Mouse (Mus musculus) frontal cortex, adult 2 months (tissue): ENCODE results near the gene Retreg3. TPM values are rescaled to one million over a fixed set of nuclear protein-coding genes. Genes with fewer than 3 reads are reported as not detected.
A peak's percentile ranks its signal among the peaks of the same experiment; 100 is the strongest.

ENCODE experiments used
- DNase-seq, 2 experiments: peaks; one replicate each; pipeline ENCODE4 v3.0.0; 2022; ENCODE audit warnings: low spot score in 1 of 2; ENCODE audit errors: extremely low spot score in 1 of 2
- polyA plus RNA-seq: library from polyadenylated mRNA; depleted of rRNA; stranded (reverse); fragments of >200 nt; gene quantifications from 2 replicates; pipeline ENCODE4 v1.2.3, GENCODE M21; 2012

Gene Retreg3
- polyA plus RNA-seq, 1 experiment, result 66.5 TPM

- peak; percentile 84 to 93 for DNase-seq
Observed at GRCm38 (mm10) chr11:101082208-101083082, 37.2 kb downstream of the Retreg3 start, which contains the start of gene Coasy. Gene Coasy, plus strand, starts transcription at chr11:101082565.

DNA sequence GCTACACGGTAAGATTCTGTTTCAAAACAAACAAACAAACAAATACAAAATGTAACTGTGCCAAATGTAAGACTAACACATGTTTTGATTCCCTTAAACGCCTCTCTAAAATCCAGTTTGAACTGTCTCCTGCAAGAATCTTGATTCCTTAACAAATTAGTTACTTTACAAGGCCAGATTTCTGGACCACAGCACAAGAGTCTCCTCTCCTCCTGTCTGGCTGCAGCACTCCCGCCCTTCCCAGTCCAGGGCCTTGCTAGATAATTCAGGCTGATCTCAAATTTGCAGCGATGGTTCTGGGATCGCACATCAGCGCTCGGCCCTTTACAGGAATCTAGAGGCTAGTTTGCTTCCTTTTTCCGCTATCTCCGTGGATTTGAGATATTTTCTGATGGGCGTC lies 38.0 kb downstream of the Retreg3 start:
- no peak for DNase-seq

GRCm38 (mm10) chr11:101080421-101080820 lies 39.3 kb downstream of the Retreg3 start:
- no peak for DNase-seq

- DNase-seq, result no peak
Observed at GRCm38 (mm10) chr11:101079746-101080145, 39.9 kb downstream of the Retreg3 start.

- no peak for DNase-seq
Observed at GRCm38 (mm10) chr11:101078121-101078520, 41.6 kb downstream of the Retreg3 start, which contains the start of gene Hsd17b1. Gene Hsd17b1, plus strand, starts transcription at chr11:101078411.

DNA sequence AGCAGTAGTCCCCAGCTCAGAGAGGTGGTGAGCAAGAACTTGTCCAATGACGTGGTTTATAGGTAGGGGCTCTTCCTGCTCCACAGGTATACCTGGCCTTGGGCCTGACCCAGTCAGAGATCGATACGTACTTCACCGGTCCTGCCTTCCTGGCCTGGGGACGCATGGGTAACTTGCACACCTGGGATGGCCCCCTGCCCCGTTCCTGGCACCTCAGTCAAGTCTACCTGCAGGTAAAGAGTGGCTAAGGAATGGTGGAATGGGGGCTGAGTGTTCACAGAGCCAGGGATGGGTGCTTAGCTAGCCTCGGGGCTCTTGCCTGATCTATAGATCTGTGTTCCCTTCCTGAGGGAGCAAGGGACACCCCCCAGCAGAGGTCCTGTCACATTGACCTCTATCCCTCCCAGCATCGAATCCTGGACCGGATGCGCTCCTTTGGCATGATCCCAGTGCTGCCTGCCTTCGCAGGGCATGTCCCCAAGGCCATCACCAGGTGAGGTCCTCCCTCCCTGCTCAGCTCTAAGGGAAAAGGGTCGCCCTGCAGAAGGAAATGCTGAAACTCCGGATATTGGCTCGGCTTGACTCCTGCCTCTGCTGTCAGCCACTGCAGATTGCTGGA lies 47.8 kb downstream of the Retreg3 start:
- no peak for DNase-seq

DNA sequence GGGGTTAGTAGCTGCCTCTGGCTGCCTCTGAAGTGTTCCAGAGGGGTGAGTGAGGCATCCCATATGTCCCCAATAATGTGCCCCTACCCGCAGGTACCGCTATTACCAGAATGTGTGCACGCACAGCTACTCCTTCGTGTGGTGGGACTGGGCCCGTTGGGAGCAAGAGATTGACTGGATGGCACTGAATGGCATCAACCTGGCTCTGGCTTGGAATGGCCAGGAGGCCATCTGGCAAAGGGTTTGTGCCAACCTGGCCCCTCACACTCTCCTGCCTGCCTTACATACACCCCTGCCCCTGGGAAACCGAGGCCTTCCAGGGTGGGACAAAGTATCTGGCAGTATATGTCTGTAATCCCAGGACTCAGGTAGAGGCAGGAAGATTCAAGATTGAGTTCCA lies 48.7 kb downstream of the Retreg3 start:
- DNase-seq, result no peak

- DNase-seq, result no peak
Observed at GRCm38 (mm10) chr11:101070189-101070527, 49.5 kb downstream of the Retreg3 start.

DNA sequence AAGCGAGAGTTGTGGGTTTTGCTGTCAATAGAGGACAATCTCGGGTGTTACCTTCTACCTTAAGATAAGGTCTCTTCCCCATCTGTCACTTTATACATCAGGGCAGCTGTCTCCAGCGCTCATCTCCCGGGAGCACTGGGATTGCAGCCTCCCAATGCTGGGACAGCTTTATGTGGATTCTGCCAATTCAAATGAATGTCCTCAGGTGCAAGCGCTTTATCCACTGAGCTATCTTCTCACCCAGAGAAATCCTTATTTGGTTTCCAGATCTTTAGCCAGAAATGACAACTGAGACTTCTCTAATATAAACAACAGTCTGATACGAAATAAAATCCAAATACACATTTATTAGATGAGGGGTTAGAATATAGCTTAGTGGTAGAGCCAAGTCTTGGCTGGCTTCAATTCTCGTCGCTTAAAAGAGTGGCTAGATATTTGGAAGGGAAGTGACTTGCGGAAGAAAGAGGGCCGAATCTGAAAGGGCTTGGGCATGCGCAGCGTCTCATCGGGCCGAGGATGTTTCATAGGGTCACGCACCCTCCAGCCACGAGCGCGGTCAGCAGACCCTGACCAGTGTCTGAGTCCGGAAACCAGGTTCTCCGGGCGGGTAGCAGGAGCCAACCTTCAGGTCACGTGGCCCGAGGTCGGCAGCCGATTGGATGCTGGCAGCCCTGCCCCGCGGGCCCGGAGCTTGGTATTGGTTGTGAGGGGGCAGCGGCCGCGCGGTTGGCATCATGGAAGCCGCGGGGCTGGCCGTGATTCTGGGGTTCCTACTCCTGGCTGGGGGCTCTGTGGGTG lies 50.1 kb downstream of the Retreg3 start, which contains the start of gene Naglu:
Naglu (plus strand) TSS at position 622 of the 798 bp plus-strand sequence.
- DNase-seq, result peak; percentile 89 to 96

DNA sequence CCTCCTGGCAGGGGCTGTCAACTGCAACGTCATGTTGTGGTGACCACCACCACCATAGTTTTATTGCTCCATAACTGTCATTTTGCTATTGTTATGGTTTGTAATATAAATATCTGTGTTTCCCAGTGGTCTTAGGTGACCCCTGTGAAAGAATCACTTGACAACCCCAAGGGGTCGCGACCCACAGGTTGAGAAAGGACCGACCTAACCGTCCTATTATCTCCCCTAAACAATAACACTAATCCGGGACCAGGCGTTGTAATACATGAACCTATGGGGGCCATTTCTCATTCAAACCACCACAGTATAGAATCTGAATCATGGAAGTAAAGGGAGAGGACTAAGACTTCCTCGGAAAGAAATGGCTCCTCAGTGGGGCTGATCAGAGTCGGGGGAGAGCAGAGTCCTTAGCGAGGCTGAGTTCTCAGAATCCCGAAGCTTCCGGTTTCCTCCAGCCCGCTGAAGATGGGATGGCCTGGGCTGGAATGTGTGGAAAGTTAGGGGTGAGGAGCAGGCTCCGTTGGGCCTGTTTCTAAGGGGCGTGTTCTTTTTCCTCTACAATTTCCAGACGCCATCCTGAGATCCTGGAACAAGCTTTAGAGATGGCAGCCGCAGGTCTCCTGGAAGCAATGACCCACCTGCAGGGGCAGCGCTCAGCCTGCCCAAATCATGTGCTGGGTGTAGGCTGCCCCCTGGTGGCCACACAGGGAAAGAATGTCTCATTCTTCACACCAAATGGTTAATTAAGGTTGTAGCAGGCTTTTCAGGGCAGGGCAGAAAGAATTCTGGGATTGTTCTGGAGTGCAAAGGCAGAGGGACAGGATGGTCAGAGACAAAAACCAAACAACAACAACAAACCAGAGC lies 52.9 kb downstream of the Retreg3 start:
- DNase-seq, result peak; percentile 69 to 88

- no peak for DNase-seq
Observed at GRCm38 (mm10) chr11:101065002-101065401, 54.7 kb downstream of the Retreg3 start.

GRCm38 (mm10) chr11:101064462-101064861 lies 55.2 kb downstream of the Retreg3 start:
- no peak for DNase-seq

DNA sequence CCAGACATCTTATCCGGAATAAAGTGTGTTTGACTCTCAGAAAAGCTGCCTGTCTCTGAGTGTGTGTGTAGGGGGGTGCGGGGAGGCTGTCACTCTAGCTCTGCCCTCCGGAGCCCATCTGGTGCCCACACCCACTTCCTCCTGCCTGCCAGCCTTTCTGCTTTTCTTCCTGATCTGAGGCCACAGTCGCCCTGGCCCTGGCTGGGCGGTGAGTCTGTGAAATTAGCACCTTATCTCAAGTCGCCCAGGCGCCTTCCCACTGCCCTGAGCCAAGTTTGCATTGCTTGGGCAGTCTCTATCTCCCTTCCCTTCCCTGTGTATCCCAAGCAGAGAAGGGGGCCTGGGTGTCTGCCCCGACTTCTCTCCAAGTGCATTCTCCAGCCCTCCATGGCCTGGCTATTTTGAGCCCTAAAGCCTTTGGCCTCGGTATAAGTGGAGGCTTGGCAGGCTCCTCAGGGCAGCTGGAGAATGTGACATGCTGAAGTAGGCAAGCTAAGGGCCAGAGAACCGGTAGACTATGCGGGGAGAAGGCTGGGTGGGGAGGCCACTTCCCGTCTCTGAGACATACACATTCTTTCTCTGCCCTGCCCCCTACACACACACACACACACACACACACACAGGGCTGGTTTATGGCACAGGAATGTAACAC lies 55.9 kb downstream of the Retreg3 start:
- DNase-seq, result peak in 1 of 2 experiments; percentile 55

DNA sequence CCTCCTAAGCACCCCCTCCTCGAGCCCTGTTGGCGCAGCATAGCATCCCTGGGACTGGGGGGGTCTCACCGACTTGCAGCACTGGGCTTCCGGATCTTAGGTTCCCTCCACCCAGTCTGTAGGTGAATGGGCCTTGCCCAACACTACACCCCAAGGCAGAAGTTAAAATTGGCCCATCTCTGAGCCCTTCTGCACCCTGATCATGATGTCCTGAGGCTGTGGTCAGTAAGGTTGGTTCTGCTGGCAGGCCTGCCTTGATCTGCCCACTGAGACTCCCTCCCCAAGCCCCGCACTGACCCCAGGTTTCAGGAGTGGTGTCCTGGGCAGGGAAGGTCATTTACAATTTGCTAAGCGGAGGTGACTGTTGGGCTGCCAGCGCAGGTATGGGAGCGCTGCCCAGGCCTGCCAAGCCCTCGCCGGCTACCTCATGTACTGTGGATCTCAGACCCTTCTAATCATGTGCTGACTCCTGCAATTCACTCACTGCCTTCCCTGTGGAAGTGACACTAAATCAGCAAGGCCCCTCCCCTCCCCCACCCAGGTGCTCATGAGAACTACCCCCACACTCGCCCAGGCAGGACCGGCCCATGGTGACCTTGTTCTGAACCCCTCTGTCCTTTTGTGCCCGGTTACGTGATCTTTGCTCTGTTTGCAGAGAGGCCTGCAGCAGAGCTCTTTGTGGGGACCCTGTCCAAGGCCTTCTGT lies 56.6 kb downstream of the Retreg3 start:
- DNase-seq, result no peak

DNA sequence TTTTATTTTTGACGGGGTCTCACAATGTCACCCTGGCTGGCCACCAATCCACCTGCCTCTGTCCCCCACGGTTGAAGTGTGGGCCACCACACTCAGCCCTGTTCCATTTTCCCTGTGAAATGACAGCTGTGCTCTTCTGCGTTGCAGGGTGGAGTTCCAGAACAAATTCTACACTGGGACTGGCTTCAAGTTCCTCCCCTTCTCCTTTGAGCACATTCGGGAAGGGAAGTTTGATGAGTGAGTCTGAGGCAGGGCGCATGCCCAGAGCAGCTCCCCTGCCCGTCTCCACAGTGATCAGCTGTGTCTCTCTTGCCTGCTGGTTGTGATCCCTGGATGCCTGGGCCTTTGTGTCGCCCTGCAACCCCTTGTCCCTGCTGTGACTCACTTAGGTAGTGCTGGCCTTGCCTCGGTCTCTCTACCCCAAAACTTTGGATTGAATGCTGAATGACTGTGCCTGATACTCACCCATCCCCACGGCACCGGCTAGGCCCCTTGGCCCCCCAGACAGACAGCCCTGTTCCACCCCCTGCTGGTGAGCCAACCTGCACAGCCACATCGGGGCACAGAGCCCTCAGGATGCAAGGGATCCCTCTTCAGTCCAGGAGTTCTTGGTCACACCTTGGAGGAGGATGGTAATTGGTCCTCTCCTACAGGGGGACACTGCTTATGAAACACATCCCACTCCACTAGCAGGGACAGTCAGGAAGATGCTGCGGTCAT lies 57.4 kb downstream of the Retreg3 start:
- peak in 1 of 2 experiments; percentile 63 for DNase-seq

DNA sequence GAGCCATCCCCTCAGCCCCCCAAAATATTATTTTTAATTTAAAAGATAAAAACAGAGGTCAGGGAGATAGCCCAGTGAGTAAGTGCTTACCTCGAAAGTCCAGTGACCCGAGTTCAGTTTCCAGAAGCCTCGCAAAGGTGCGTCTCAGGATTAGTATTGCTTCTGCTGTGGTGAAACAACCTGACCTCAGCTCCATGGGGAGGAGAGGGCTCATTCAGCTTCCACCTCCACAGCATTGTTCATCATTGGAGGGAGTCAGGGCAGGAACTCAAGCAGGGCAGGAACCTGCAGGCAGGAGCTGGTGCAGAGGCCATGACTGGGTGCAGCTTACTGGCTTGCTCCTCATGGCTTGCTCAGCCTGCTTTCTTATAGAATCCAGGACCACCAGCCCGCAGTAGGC lies 58.6 kb downstream of the Retreg3 start:
- no peak for DNase-seq

DNA sequence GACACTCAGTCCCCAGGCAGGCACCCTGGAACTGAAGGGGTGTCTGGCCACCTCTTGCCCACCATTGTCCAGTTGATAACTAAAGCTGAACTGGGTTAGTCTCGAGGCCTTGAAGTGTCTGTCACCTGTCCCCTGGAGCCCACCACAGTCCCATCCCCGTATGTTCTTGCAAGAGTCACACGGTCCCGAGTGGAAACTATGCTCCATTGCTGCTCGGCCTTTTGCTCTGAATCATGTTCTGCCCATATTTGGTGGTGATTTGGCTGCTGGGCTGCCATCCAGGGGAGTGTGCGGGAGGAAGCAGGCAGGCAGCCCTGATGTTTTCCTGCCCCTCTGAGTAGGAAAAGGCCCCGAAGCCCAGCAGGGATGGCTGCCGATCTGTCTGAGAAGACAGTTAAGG lies 59.6 kb downstream of the Retreg3 start:
- DNase-seq, result peak in 1 of 2 experiments; percentile 79

GRCm38 (mm10) chr11:101059473-101059872 lies 60.2 kb downstream of the Retreg3 start:
- no peak for DNase-seq
